Mouse (Mus musculus) kidney, postnatal 0 days (tissue): Measurements from ENCODE around the gene Vwa3a. TPM values are rescaled to one million over a fixed set of nuclear protein-coding genes. Genes with fewer than 3 reads are reported as not detected.
A peak's percentile ranks its signal among the peaks of the same experiment; 100 is the strongest.

Source experiments
- ATAC-seq: fragments of 200-750 bp; cut with Nextera tagmentation; replicated peaks from 2 replicates; pipeline ENCODE4 v1.8.0; 2017; ENCODE audit warnings: low read depth, moderate number of reproducible peaks, moderate TSS enrichment, moderate library complexity; ENCODE audit not compliant: low FRiP score
- DNase-seq: peaks from one replicate; pipeline ENCODE4 v3.0.0-alpha.2; 2016; ENCODE audit warnings: low spot score
- H3K27ac ChIP-seq: fragments of 300-500 bp; sonication (generic); 2 replicates; pipeline ENCODE4 v1.5.1; 2014; ENCODE audit warnings: mild to moderate bottlenecking
- H3K27me3 ChIP-seq: fragments of 300-500 bp; sonication (generic); 2 replicates; pipeline ENCODE4 v1.6.1; 2014; ENCODE audit warnings: low read length, mixed read lengths; ENCODE audit not compliant: insufficient read depth
- H3K36me3 ChIP-seq: fragments of 300-500 bp; sonication (generic); 2 replicates; pipeline ENCODE4 v1.6.1; 2014; ENCODE audit warnings: low read length, mixed read lengths; ENCODE audit not compliant: insufficient read depth
- H3K4me1 ChIP-seq: fragments of 300-500 bp; sonication (generic); replicated peaks from 2 replicates; pipeline ENCODE4 v1.6.1; 2014; ENCODE audit warnings: antibody characterized with exemption, low read length, mixed read lengths; ENCODE audit not compliant: insufficient read depth
- H3K4me2 ChIP-seq: fragments of 300-500 bp; sonication (generic); 2 replicates; pipeline ENCODE4 v1.6.1; 2014; ENCODE audit warnings: mild to moderate bottlenecking, low read length, moderate library complexity, mixed read lengths
- H3K4me3 ChIP-seq: fragments of 300-500 bp; sonication (generic); replicated peaks from 2 replicates; pipeline ENCODE4 v1.5.1; 2014; ENCODE audit warnings: low read depth, low read length
- H3K9ac ChIP-seq: fragments of 300-500 bp; sonication (generic); 2 replicates; pipeline ENCODE4 v1.6.1; 2014; ENCODE audit warnings: low read depth, low read length
- H3K9me3 ChIP-seq: fragments of 300-500 bp; sonication (generic); replicated peaks from 2 replicates; pipeline ENCODE4 v1.6.1; 2016; ENCODE audit warnings: low read length, inconsistent platforms, mixed read lengths
- CTCF ChIP-seq: IDR thresholded peaks from 2 replicates; pipeline ENCODE4 v1.5.1; 2016; ENCODE audit warnings: antibody characterized with exemption, low read depth, mild to moderate bottlenecking, moderate library complexity
- WGBS: fragments of 180-500 bp; shearing (Covaris S2); extraction: QIAGEN DNeasy Blood & Tissue Kit; methylation state at CpG from one replicate; pipeline ENCODE4 v1.1.7; 2014; 5-methylcytosine and 5-hydroxymethylcytosine counted together
- polyA plus RNA-seq: library from polyadenylated mRNA; unstranded; fragments of >200 nt; fragmentation: Nextera tagmentation; extraction: Ambion mirVana; gene quantifications from 2 replicates; pipeline ENCODE4 v1.2.1, GENCODE M21; 2015

Vwa3a gene
- polyA plus RNA-seq, 1 experiment from 2014 or later, result 0.13 TPM

- DNase-seq, result no peak
- Histone ChIP-seq H3K27ac (no peak overlapping the region), H3K4me2 (no peak overlapping the region), H3K4me3 (no peak overlapping the region), H3K9ac (no peak overlapping the region), H3K27me3 (no peaks in the 10 kb centered on the region), H3K9me3 (no peaks in the 10 kb centered on the region), H3K36me3 (no peaks in the 10 kb centered on the region), H3K4me1 (no peaks in the 10 kb centered on the region)
- WGBS, result 82% methylated on average over 7 of the region's 7 CpGs
- TF ChIP-seq CTCF, result no peak
- ATAC-seq, result no peak
Measured at GRCm38 (mm10) chr7:120751906-120752305, 12.8 kb downstream of the Vwa3a start.

DNA sequence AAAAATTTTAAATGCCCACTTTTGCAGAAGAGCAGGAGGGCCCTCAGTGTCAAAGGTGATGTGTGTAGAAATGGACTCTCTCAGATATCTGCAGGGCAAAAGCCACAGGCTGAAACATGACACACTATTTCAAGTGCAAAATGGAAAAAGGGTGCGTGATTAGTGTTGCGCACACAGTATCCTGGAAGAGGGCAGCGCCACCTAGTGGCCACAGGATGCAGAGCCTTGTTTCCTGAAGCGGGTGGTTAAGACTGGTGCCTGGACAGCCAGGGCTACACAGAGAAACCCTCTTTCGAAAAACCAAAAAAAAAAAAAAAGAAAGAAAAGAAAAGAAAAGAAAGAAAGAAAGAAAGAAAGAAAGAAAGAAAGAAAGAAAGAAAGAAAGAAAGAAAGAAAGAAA lies 15.6 kb downstream of the Vwa3a start:
- TF ChIP-seq CTCF, result peak; percentile 91
- peak; percentile 49; the same call in 1 of the 2 replicates for ATAC-seq
- DNase-seq, result peak; percentile 94
- Histone ChIP-seq H3K27ac (no peak overlapping the region), H3K9me3 (no peaks in the 10 kb centered on the region), H3K27me3 (no peaks in the 10 kb centered on the region), H3K9ac (no peak overlapping the region), H3K4me2 (no peak overlapping the region), H3K36me3 (no peaks in the 10 kb centered on the region), H3K4me1 (no peaks in the 10 kb centered on the region), H3K4me3 (no peak overlapping the region)
- 10% methylated on average over 5 of the region's 5 CpGs for WGBS

DNA sequence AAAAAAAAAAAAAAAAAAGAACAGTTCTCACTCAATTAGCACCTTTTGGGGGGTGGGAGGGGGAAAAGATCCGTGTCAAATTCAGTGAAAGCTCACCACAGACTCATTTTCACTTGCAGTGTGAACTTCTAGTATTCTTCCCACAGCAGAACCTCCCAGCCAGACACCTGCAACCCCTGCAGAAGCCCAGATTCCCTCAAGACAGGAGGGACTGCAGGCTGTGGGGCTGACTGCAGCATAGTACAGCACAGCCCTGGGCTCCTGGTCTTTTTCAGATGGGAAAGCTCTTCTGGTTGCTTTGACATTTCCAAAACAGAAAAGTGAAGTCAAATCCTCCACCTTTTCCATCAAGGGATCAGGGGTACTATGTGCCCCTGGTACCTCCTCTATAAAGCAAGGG lies 28.3 kb downstream of the Vwa3a start:
- DNase-seq (no peak), ATAC-seq (no peak)
- Histone ChIP-seq H3K4me3 (no peak overlapping the region), H3K9ac (no peak overlapping the region), H3K4me1 (no peaks in the 10 kb centered on the region), H3K36me3 (no peaks in the 10 kb centered on the region), H3K9me3 (no peaks in the 10 kb centered on the region), H3K27me3 (no peaks in the 10 kb centered on the region), H3K4me2 (no peak overlapping the region), H3K27ac (no peak overlapping the region)
- WGBS, result 17% methylated on average over 1 of the region's 1 CpGs
- no peak for TF ChIP-seq CTCF

DNA sequence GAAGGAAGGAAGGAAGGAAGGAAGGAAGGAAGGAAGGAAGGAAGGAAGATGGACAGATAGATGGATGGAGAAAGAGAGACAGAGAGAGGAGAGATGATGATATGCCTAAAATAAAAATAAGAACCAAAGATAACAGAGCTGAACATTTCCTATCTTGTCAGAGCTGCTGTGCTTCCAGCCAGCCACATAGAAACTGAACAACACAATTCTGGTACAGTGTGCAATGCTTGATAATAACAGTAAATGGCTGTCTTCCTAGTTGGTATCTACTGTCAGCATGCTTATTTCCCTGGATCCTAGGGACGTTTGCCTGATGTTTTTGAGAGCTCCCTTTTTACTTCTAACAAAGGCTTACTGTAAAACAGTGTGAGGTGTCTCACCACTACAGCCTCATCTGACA lies 32.3 kb downstream of the Vwa3a start:
- Histone ChIP-seq H3K9me3 (no peaks in the 10 kb centered on the region), H3K4me3 (no peak overlapping the region), H3K4me1 (no peaks in the 10 kb centered on the region), H3K36me3 (no peaks in the 10 kb centered on the region), H3K27ac (no peak overlapping the region), H3K27me3 (no peaks in the 10 kb centered on the region), H3K4me2 (no peak overlapping the region), H3K9ac (no peak overlapping the region)
- 65% methylated on average over 1 of the region's 1 CpGs for WGBS
- no peak for DNase-seq
- TF ChIP-seq CTCF, result no peak
- no peak for ATAC-seq

DNA sequence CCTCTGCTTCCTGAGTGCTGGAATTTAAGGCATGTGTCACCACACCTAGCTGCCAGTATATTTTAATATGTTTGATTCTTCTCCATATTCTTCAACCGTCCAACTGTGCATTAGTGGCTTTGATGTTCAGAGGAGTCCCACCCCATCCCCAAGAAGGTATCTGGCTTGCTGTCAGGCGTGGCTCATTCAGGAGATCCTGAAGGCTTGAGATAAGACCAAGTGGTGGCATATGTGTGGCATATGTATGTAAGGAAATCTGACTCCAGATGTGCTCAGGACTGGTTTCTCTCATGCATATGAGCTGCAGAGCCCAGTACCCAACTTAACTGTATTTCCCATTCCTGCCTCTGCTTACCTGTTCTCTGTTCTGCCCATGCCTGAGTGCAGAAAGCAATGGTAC lies 38.9 kb downstream of the Vwa3a start:
- Histone ChIP-seq H3K4me3 (no peak overlapping the region), H3K27ac (no peak overlapping the region), H3K9ac (no peak overlapping the region), H3K4me1 (no peaks in the 10 kb centered on the region), H3K36me3 (no peaks in the 10 kb centered on the region), H3K27me3 (no peaks in the 10 kb centered on the region), H3K4me2 (no peak overlapping the region), H3K9me3 (no peaks in the 10 kb centered on the region)
- no peak for ATAC-seq
- no peak for TF ChIP-seq CTCF
- no peak for DNase-seq
- WGBS, result 72% methylated on average over 2 of the region's 2 CpGs

DNA sequence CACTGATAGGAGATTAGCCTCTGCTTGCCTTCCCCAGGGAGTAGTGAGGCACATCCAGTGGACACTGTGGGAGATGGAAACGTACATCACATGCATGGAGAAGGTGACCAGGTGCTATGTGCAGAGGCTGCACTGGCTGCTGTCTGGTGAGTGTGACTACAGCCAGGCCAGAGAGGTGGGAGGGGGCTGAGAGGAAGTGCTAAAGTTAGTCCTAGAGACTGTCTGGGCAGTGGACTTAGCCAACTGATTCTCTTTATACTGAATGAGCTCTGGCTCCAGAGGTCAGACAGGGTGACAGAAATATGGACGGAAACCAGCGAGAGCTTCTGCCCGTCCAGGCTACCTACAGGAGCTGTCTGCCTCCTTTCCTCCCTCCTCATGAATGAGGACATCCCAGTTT lies 56.4 kb downstream of the Vwa3a start:
- Histone ChIP-seq H3K27ac (no peak overlapping the region), H3K9me3 (no peaks in the 10 kb centered on the region), H3K4me3 (no peak overlapping the region), H3K4me1 (no peaks in the 10 kb centered on the region), H3K9ac (no peak overlapping the region), H3K4me2 (no peak overlapping the region), H3K36me3 (no peaks in the 10 kb centered on the region), H3K27me3 (no peaks in the 10 kb centered on the region)
- no peak for DNase-seq
- TF ChIP-seq CTCF, result no peak
- no peak for ATAC-seq
- 47% methylated on average over 4 of the region's 4 CpGs for WGBS

DNA sequence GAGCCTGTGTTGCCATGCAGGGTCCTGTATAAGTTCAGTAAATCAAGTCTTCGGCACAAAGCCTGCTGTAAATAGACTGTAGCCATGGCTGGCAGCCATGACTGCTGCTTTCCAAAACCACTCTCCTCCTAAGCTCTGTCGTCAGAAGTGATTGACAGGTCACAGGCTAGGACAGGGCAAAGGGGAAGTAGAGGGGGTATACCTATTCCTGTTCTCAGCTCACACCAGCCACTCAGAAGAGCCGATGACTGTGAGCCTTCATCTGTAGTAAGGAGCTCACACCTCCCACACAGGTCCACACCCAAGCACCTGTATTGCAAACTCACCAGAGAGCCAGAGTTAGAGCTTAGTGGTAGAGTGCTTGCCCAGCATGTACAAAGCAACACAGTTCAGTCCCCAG lies 57.3 kb downstream of the Vwa3a start:
- no peaks in the 10 kb centered on the region for H3K27me3 ChIP-seq
- no peak for TF ChIP-seq CTCF
- no peak overlapping the region for H3K4me3 ChIP-seq
- no peak overlapping the region for H3K4me2 ChIP-seq
- H3K36me3 ChIP-seq, result no peaks in the 10 kb centered on the region
- DNase-seq (no peak), ATAC-seq (no peak)
- H3K4me1 ChIP-seq, result no peaks in the 10 kb centered on the region
- 75% methylated on average over 3 of the region's 3 CpGs for WGBS
- H3K9me3 ChIP-seq, result no peaks in the 10 kb centered on the region
- no peak overlapping the region for H3K27ac ChIP-seq
- no peak overlapping the region for H3K9ac ChIP-seq
